Mouse (Mus musculus) left cerebral cortex, postnatal 4 days (tissue): Measurements from ENCODE around the gene Cdk18. TPM values are rescaled to one million over a fixed set of nuclear protein-coding genes. Genes with fewer than 3 reads are reported as not detected.
"Not testable (repeated sequence)": the region's sequence is repeated elsewhere in the genome, so short reads cannot be mapped to it uniquely, and the experiment has no call there.

ENCODE experiments used
- DNase-seq: peaks from one replicate; pipeline ENCODE4 v3.0.0-alpha.2; 2022
- intact Hi-C: fragments of 180-260 bp; cut with DNase I; formaldehyde crosslinking; loops from one replicate; pipeline ENCODE4 v1.15.1; 2025
- total RNA-seq, 2 experiments: library from RNA; stranded (reverse); gene quantifications; 2 replicates each; pipeline ENCODE4 v1.2.3; 2021

The Cdk18 gene
- 10 to 100 TPM in 1 of 2 experiments, 1 to 10 TPM in 1; 9.3 to 11.5 TPM for total RNA-seq

GRCm38 (mm10) chr1:132139416-132139864 is at the start of gene Cdk18:
Cdk18 (minus strand) TSS chr1:132139684.
- intact Hi-C loops, result no loop called here
- DNase-seq, result no peak

- no peak for DNase-seq
- intact Hi-C loops, result no loop called here
Observed at GRCm38 (mm10) chr1:132189231-132189630, 49.7 kb upstream of the Cdk18 start.

GRCm38 (mm10) chr1:132188442-132189066 is 49.1 kb upstream of the Cdk18 start:
- DNase-seq, result no peak
- intact Hi-C loops, result no loop called here

- DNase-seq, result no peak
- intact Hi-C loops, result no loop called here
Observed at GRCm38 (mm10) chr1:132186303-132186702, 46.8 kb upstream of the Cdk18 start.

- no peak for DNase-seq
- intact Hi-C loops, result no loop called here
Observed at GRCm38 (mm10) chr1:132171619-132172018, 32.1 kb upstream of the Cdk18 start.

GRCm38 (mm10) chr1:132170698-132171097 is 31.2 kb upstream of the Cdk18 start:
- intact Hi-C loops, result no loop called here
- no peak for DNase-seq

- intact Hi-C loops, result no loop called here
Observed at GRCm38 (mm10) chr1:132168115-132168767, 28.8 kb upstream of the Cdk18 start.

GRCm38 (mm10) chr1:132165859-132166258 is 26.4 kb upstream of the Cdk18 start:
- intact Hi-C loops, result no loop called here
- DNase-seq, result no peak

More at GRCm38 (mm10) chr1:132168115-132168767, 28.8 kb upstream of the Cdk18 start:
- peak; percentile 62 for DNase-seq

GRCm38 (mm10) chr1:132164780-132165518 is 25.5 kb upstream of the Cdk18 start:
- intact Hi-C loops, result no loop called here
- peak; percentile 88 for DNase-seq

GRCm38 (mm10) chr1:132162618-132163017 is 23.1 kb upstream of the Cdk18 start:
- intact Hi-C loops, DNase-seq: not testable (repeated sequence)

GRCm38 (mm10) chr1:132161211-132161880 is 21.9 kb upstream of the Cdk18 start:
- peak; percentile 50 for DNase-seq
- intact Hi-C loops, result no loop called here

GRCm38 (mm10) chr1:132159681-132160080 is 20.2 kb upstream of the Cdk18 start:
- no peak for DNase-seq
- intact Hi-C loops, result loop anchor here (2.0 to 10.0 kb wide), 2 partner anchors 77 to 195 kb away; no protein-coding TSS in a partner anchor

- intact Hi-C loops, result loop anchor here (2.0 to 10.0 kb wide), 2 partner anchors 78 to 196 kb away; no protein-coding TSS in a partner anchor
- no peak for DNase-seq
Observed at GRCm38 (mm10) chr1:132158741-132159140, 19.3 kb upstream of the Cdk18 start.

- intact Hi-C loops, result loop anchor here (2.0 to 10.0 kb wide), 3 partner anchors 37 to 197 kb away; no protein-coding TSS in a partner anchor
- DNase-seq, result no peak
Observed at GRCm38 (mm10) chr1:132157808-132158207, 18.3 kb upstream of the Cdk18 start.

- peak; percentile 94 for DNase-seq
- intact Hi-C loops, result loop anchor here (2.0 to 10.0 kb wide), 2 partner anchors 36 to 198 kb away; no protein-coding TSS in a partner anchor
Observed at GRCm38 (mm10) chr1:132157016-132157781, 17.7 kb upstream of the Cdk18 start.

GRCm38 (mm10) chr1:132155737-132156136 is 16.3 kb upstream of the Cdk18 start:
- peak; percentile 83 for DNase-seq
- intact Hi-C loops, result loop anchor here (2.0 to 10.0 kb wide), 2 partner anchors 35 to 199 kb away; no protein-coding TSS in a partner anchor

GRCm38 (mm10) chr1:132153691-132154090 is 14.2 kb upstream of the Cdk18 start:
- DNase-seq, result no peak
- intact Hi-C loops, result loop anchor here (10.0 kb wide), 1 partner anchor 201 kb away; no protein-coding TSS in a partner anchor

GRCm38 (mm10) chr1:132153086-132153690 is 13.7 kb upstream of the Cdk18 start:
- intact Hi-C loops, result loop anchor here (10.0 kb wide), 1 partner anchor 202 kb away; no protein-coding TSS in a partner anchor
- DNase-seq, result peak; percentile 66

GRCm38 (mm10) chr1:132151908-132152307 is 12.4 kb upstream of the Cdk18 start:
- intact Hi-C loops, result loop anchor here (10.0 kb wide), 1 partner anchor 203 kb away; no protein-coding TSS in a partner anchor
- DNase-seq, result no peak
